Mouse (Mus musculus): ENCODE data around the gene Dazap2.
"Not testable (repeated sequence)": the region's sequence is repeated elsewhere in the genome, so short reads cannot be mapped to it uniquely, and the experiment has no call there.

Gene Dazap2

DNA sequence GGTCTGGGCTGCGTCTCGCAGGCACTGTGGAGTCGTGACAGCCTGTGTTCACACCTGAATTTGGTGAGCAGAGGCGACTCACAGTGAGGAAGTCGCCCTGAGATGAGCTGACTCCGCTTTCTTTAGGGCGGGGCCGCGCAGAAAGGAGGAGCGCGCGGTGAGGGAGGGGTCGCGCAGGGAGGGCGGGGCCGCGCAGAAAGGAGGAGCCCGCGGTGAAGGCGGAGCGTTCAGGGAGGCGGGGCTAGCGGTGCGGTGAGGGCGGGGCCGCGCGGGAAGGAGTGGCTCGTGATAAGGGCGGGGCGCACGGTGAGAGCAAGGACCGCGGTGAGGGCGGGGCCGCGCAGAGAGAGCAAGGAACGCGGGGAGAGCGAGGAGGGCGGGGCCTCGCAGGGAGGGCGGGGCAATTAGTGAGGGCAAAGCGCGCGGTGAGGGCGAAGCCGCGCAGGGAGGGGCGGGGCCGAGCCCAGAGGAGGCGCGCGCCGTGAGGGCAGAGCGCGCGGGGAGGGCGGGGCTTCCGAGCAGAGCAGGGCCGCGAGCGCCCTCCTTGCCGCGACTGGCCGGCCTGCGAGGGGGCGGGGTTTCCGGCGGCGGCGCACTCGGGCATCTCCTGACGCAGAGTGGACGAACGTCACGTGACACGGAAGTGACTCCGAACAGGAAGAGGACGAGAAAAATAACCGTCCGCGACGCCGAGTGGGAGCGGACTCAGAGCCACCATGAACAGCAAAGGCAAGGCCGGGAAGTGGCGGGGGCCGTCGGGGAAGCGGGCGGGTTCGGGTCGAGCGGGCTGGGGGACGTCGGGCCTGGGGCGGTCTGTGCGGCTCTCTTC, at the start of gene Dazap2:
TSS of gene Dazap2 (plus strand) at position 354 of the 829 bp plus-strand sequence.
- in situ Hi-C loops (cut with MboI), result no loop called here

DNA sequence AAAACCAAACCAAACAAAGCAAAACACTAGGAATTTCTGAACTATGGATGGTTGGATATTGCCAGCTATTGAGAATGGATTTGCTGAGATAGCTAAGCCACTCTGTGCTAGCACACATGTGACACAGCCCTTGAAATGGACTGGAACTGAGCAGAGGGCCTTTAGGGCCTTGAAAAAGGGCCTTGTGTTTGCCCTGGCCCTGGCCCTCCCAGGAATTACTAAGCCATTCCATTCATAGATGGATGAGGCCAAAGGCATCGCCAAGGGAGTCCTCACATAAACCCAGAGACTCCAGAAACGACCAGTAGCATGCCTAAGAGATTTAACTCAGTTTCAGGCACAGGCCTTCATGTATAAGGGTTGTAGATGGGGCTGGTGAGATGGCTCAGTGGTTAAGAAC, 48.6 kb upstream of the Dazap2 start:
- in situ Hi-C loops (cut with MboI), result no loop called here

DNA sequence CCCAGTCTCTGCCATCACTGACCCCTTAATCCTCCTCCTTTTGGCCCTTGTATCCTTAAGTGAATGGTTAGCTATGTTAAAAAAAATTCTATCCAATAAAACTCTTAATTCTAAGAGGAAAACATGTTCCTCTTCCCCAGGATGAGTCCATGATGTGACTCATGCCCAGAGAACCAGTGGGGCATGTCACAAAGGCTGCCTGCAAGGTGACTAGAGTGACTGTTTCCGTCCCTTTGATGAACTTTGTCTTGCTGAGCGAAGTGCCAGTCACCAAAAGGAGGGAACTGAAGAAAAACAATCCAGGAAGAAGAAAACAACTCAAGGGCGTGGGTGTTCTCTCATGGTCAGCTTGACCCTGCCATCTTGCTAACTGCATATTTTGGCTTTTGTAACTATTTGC, 45.9 kb upstream of the Dazap2 start:
- in situ Hi-C loops (cut with MboI), result no loop called here

DNA sequence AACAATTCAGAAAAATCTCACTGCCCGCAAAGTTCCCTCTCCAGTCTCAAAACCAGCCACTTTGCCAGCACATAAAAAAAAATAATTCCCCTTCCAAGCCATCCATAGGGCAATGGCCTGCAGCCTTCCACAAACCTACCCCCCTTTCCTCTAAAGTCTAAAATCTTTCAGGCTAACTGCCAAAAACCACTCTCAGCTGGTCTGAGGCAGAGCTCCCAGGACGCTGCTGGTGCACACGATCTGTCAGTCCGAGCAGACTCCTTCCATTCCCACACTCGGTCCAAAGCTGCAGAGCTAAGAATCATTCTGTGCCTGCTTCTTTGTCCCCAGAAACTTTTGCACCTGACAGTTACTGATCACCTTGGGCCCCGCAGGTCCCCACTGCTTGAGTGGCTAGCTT, 41.2 kb upstream of the Dazap2 start:
- in situ Hi-C loops (cut with MboI), result no loop called here

DNA sequence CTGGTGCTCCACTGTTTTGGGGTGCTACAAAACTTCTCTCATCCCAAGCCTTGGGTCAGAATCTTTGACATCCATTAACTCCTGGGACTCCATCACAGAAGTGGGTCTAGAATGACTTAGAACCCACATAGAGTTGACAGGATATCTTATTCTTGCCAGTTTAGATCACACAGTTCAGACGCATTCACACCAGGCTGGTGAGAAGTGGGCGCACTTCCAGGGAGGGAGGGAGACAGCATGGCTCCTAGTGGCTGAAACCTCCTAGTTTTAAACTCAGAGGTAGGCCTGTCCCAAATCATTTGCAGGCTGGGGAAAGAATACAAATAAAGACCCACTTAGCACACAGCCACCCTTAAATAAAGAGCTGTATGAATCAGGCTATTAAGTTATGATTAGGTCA, 40.8 kb upstream of the Dazap2 start:
- in situ Hi-C loops (cut with MboI), result no loop called here

DNA sequence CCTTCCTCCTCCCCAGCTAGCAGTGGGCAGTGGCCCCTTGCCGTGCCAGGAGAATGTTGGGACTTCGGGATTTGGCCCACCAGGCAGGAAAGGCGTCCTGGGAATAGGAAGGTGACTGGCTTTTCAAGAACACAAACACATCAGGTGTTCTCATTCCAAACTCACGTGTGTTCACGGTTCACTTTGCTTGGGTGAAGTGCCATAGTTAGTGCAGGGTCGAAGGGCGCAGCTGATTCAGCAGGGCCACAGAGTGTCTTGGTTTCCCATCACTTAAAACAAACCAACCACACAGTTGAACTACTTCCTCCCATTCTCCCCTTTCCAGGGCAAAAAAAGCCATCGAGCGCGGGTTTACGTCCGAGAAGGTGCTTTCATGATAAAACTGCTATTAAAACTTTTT, 39.8 kb upstream of the Dazap2 start:
- in situ Hi-C loops (cut with MboI), result no loop called here

DNA sequence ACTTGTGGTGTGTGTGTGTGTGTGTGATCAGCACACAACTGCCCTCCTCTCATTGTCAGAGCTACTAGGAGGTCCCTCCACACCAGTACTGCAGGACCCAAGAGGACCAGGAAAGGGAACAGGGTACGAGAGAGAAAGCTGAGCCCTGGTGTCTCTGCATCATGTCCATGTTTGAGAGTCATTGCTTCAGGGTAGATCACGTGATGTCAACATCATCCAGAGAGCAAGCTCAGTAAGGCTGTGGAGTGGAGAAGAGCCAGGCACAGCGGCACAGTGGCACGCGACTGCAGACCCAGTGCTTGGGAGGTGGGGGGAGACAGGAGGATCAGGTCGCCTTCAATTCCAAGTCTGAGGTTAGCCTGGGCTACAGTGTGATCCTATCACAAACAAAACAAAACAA, 38.8 kb upstream of the Dazap2 start:
- in situ Hi-C loops (cut with MboI), result no loop called here

DNA sequence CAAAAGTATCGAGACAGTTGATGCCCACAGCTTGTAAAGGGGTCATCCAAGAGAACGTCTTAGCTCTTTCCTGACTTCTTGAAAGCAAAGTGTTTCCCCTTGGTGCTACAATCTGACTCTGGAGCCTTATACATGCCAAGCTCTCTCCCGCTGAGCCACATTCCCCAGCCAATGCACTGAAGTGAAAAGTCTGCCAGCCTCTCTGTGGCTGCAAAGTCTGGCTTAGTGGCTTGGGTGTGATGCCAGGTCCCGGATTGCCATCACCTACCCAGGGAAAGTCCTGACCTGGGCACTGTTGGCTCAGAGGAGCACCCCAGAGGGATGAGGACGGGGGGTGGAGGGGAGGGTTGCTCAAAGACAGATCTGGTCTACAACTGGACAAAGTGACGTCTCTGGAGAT, 38.3 kb upstream of the Dazap2 start:
- in situ Hi-C loops (cut with MboI), result no loop called here

DNA sequence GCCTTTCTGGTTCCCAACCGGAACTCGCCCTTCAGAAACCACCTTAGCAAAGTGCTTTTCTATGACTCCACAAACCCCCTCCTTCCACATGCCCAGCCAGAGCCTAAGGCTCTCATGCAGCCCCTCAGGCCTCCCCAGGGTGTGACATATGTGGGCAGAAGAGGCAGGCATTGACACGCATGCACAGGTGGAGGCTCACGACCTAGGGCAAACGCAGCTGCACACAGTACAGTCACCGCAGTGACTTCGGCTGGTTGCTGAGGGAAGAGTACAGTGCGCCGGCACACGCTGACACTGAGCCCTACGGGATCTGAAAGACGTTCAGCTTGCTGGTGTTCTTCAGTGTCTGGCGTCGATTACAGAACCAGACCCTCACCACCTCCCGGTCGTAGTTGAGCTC, 37.2 kb upstream of the Dazap2 start:
- in situ Hi-C loops (cut with MboI), result no loop called here

DNA sequence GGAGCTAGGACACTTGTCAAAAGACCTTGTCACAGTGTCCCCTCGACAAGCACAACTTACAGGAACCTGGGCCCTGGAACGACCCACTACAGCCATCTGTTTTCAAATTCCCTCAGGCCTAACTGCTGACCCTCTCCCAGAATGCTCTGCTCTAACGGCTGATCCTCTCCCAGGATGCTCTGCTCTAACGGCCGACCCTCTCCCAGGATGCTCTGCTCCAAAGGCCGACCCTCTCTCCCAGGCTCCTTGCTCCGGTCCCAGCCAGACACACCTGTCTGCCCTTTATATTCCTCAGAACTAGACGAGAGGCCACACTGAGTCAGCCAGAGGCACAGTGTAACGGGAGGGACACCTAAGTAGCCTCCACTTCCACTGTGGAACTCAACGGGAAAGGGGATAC, 35.0 kb upstream of the Dazap2 start:
- in situ Hi-C loops (cut with MboI), result no loop called here

DNA sequence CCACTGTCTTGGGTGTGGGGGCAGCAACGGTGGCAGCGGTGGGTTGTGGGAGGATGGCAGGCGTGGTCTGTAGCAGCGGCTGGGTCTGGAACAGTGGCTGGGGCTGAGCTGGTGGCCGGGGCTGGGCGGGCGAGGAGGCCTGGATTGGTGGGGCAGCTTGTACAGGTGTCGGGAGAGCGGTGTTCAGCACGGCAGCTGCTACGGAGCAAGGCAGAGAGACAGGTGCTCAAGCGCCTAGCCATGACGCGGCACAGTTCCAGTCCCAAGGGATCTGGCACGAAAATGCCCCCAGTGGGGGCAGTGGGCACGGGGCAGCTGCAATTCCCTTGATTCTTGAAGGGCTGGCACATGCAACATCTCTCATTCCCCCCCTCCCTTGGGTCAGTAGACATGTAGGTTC, 29.2 kb upstream of the Dazap2 start:
- in situ Hi-C loops (cut with MboI), result no loop called here

DNA sequence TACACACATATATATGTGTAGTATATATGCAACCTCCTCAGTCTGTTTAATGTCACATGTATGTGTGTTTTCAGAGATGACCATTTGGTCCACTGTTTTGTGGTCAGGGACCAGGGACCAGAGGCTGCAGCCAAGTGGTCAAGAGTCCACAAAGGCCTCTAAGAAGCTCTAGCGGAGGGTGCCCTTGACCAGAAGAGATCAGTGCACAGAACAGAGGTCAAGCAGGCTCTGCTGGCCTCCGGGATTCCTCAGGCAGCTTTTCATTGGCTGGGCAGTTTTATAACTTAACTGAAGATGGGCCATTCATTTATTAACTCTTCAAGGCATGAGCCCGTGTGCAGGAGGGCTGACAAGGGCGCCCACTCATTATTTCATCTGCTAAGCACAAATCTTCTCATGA, 28.0 kb upstream of the Dazap2 start:
- in situ Hi-C loops (cut with MboI), result no loop called here

DNA sequence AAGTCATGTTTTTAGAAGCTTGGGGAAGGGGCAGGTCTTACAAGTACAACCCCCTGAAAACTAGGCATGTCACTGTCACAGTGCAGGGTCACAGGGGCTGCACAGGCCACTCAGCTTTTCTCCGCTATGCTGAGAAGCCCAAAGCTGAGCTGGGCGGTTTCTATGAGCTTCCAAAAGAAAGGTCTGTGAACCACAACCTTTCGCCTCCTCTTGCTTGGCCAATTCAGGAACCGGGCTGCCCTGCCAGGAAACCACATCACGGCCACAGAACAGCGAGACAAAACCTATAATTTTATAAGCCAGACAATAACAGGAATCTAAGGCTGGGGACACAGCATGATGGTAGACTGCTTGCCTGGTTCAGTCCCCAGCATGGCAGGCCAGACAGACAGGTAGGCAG, 26.9 kb upstream of the Dazap2 start:
- in situ Hi-C loops (cut with MboI), result no loop called here

DNA sequence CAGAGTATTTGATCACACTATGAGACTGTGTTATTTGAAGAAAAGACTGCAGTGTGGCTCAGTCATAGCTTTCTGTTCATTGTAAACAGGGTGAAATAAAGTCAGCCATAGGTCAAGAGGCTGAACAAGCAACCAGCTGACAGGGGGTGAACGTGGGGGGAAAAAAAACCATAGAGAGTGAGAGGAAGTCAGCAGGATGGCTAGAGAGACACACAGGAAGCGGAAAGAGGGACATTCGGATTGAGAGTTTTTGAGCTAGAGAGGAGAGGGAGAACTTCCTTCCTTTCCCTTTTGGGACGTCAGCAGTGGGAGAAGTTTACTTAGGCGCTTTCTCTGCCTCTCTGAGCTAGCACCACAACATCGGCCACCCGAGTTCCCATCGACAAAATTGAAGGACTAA, 24.7 kb upstream of the Dazap2 start:
- in situ Hi-C loops (cut with MboI), result no loop called here

DNA sequence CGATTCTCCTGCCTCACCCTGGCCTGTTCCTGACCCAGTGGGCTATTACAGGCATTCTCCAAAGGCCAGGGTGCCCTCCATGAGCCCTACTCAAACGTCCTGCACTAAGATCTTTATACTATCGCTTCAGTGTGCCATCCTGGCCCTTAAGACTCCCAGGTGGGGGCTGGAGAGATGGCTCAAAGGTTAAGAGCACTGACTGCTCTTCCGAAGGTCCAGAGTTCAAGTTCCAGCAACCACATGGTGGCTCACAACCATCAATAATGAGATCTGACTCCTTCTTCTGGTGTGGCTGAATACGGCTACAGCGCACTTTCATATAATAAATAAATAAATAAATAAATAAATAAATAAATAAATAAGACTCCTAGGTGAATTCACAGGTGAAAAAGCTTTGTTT, 22.3 kb upstream of the Dazap2 start:
- in situ Hi-C loops (cut with MboI), result no loop called here

DNA sequence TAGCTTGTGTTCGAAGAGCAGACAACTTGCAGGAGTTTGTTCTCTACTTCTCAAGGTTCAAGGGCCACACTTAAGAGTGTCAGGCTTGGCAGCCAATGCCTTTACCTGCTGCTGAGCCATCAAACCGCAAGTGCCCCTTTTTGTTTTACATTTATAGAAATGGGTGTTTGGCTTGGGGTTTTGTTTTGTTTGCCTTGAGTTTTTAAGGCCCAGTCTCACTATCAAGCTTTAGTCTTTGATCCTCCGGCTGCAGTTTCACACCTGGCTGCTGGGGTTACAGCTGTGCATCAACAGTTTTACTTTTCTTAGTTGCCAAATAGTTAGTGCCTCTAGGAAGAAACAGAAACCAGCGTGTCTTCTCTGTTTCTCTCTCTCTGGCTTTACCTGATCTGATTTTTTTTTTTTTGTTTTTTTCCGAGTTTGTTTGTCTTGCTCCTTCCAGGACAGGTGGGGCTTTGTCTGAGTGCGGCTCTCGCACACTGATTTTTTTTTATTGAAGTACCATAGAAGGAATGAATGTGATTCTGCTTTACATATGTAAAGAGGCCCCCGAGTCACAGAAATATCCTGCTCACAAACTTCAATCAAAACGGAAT, 16.8 kb upstream of the Dazap2 start:
- in situ Hi-C loops (cut with MboI), result no loop called here

DNA sequence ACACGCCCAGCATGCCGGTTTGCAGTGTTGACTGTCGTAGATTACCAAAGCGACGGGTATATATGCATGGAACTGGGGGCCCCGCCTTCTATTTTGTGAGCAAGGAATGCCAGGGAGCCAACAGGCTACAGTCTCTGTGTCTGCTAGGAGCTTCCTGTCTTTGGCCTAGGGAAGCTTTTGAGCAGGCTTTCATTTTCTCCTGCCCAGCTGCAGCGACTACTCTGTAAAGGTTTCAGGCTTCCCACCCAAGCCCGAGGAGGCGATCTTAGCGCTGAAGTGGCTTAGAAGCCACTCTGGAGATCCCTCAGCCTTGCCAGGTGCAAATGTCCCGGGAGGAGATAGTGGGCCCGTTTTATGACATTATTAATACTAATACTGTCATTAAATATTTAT, 16.3 kb upstream of the Dazap2 start:
- in situ Hi-C loops (cut with MboI), result no loop called here

DNA sequence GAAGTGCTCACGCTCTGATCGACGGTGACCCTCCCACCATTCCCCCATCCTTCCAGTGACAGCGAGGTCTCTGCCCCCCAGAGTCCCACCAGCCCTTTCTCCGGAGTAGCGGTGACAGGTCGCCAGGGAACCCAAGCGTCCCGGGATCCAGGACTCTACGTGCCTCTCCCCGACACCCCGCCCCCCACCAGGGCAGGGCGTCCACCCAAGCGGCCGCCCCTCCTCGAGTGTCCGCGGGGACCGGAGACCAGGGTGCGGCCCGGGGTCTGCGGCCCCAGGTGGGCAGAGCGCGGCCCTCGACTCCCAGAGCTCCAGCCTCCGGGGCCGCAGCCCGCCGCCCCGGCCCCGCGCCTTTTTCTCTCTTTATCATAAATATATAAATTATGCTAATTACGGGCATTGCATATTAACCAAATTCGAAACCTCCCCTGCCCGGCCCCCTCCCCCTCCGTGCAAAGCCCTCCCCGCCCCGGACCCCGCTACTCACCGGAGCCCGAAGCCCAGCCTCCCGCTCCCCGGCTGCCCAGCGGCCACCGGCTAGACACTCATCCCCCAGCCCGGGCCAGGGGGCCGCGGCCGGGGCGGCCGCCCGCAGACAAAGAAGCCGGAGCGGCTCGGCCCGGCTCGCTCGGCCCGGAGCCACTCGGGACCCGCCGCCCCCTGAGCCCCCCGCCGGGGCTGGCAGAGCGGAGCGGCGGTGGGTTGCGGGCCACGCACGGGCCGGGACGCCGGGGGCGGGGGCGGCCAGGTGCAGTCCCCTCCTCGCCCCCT, 15.7 kb upstream of the Dazap2 start, which contains the start of gene Pou6f1:
TSS of gene Pou6f1 (minus strand) at position 709 of the 771 bp plus-strand sequence.
- in situ Hi-C loops (cut with MboI), result no loop called here

DNA sequence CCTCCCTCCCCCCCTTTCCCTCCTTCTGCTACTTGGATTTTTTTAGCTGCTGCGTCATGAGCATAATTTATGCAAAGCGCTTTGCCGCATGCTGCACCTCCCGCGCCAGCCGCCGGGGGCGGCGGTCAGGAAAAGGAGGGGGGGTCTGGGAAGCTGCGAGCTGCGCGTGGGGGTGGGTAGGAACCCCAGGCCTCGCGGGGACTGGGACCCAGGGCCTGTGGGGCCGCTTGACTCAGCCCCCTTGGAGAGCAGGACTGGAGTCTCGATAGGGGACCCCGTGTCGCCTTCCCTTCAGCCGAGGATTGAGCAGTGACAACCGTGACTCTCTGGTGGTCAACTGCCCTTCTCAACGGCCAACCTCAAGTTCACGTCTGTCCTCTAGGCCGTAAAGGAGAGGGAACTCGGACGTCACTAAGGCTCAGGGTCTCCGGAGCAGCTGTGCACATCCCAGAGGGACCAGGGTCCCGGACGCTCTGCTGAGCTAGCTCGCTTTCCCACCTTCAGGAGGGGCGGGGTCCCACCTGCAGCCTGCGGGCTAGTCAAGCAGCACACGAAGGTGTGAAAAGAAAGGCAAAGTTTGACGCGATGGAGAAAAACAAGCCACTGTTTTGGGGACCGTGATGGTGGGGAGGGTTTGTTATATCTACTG, 15.0 kb upstream of the Dazap2 start:
- in situ Hi-C loops (cut with MboI), result no loop called here

DNA sequence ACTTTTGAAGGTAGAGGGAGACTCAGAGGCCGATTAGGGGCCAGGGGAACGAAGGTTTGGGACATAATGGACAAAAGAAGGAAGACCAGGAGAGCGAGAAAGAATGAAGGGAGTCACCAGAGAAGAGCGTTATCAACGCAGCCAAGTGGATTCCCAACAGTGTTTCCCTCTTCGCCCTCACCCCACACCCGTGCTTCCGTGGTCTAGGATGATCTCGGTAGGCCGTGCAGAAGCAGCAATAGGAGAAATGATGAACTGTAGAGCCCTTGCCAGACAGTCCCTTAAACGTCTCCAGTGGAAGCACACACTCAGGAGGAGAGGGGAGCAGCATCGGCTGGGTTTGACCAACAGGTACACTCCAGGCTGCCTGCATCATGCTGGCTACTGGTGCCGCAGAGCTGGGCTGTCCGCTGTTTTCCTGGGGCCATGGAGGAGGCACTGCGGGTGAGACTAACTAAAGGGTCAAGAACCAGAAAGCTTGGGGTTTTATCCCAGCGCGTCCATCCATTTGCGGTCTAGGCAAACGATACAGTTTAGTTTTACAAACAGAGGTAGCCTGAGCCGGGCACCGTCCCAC, 14.4 kb upstream of the Dazap2 start:
- in situ Hi-C loops (cut with MboI), result no loop called here

DNA sequence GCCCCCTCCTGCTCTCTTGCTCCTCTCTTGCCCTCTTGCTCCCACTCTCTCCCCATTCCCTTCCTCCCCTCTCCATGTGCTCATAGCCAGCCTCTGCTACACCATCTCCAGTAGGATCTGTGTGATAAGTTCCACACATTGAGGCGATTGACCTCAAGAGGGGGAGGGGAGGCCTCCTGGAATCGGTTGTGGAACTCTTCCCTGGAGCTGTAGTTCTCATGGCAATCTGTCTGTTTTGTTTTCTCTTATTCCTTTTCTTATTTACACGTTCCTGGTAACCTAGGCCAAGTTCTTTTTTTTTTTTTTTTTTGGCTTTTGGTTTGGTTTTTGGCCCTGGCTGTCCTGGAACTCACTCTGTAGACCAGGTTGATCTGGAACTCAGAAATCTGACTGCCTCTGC, 13.5 kb upstream of the Dazap2 start:
- in situ Hi-C loops (cut with MboI), result no loop called here

DNA sequence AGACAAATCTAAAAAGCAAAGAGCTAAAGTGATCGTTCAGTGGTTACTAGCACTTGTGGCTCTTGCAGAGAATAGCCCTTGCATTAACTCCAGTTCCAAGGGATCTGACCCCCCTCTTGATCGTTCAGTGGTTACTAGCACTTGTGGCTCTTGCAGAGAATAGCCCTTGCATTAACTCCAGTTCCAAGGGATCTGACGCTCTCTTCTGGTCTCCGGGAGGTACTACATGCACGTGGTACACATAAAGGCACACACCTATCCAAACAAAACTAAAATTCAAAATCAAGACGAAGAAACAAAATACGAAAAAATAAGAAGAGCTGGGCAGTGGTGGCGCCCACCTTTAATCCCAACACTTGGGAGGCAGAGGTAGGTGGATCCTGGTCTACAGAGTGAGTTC, 8.5 kb upstream of the Dazap2 start:
- in situ Hi-C loops (cut with MboI), result not testable (repeated sequence)
